Mouse (Mus musculus) testis, adult 2 months (tissue): Measurements from ENCODE around the gene Zfp366. TPM values are rescaled to one million over a fixed set of nuclear protein-coding genes. Genes with fewer than 3 reads are reported as not detected.

Experiments
- H3K27ac ChIP-seq: fragments of 200-500 bp; 2 replicates; pipeline ENCODE4 v1.5.1; 2012; ENCODE audit warnings: low read depth, low read length; ENCODE audit not compliant: control insufficient read depth, insufficient read depth
- H3K27me3 ChIP-seq: fragments of 200-500 bp; 2 replicates; pipeline ENCODE4 v1.6.1; 2012; ENCODE audit warnings: mild to moderate bottlenecking, low read length, moderate library complexity; ENCODE audit not compliant: control insufficient read depth, insufficient read depth
- H3K36me3 ChIP-seq: fragments of 200-500 bp; 2 replicates; pipeline ENCODE4 v1.6.1; 2012; ENCODE audit warnings: mild to moderate bottlenecking, low read length; ENCODE audit not compliant: control insufficient read depth, insufficient read depth
- H3K4me1 ChIP-seq: fragments of 200-500 bp; 2 replicates; pipeline ENCODE4 v1.6.1; 2012; ENCODE audit warnings: low read length; ENCODE audit not compliant: control insufficient read depth, insufficient read depth
- H3K4me3 ChIP-seq: fragments of 200-500 bp; 2 replicates; pipeline ENCODE4 v1.5.1; 2012; ENCODE audit warnings: low read depth, mild to moderate bottlenecking, low read length, moderate library complexity, mixed read lengths; ENCODE audit not compliant: control insufficient read depth
- CTCF ChIP-seq: fragments of 200-500 bp; IDR thresholded peaks from 2 replicates; pipeline ENCODE4 v1.5.1; 2012; ENCODE audit warnings: low read depth, mild to moderate bottlenecking, inconsistent platforms, low read length, moderate library complexity; ENCODE audit not compliant: control insufficient read depth, insufficient read depth, insufficient replicate concordance
- POLR2A ChIP-seq: fragments of 200-500 bp; IDR thresholded peaks from 2 replicates; pipeline ENCODE4 v1.6.1; 2012; ENCODE audit warnings: low read depth, mild to moderate bottlenecking, inconsistent platforms, low read length, moderate library complexity; ENCODE audit not compliant: control insufficient read depth
- polyA plus RNA-seq: library from polyadenylated mRNA; depleted of rRNA; stranded (reverse); fragments of >200 nt; gene quantifications from 2 replicates; pipeline ENCODE4 v1.2.3, GENCODE M21; 2012

Gene Zfp366
- polyA plus RNA-seq, 1 experiment, result 0.25 TPM

DNA sequence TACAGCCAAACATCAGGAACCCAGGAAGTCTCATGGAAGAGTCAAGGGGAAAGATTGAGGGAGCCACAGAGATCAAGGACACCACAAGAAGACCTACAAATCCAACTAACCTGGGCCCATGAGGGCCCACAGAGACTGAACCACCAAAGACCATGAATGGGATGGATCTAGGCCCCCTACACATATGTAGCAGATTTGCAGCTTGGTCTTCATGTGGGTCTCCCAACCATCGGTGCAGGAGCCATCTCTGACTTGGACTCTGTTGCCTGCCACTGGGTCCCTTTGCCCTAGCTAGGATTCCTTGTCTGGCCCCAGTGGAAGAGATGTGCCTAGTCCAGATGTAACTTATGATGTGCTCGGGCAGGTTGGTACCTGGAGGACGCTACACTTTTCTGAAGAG, 87.4 kb downstream of the Zfp366 start:
- no peaks in the 10 kb centered on the region for H3K36me3 ChIP-seq
- no peak for TF ChIP-seq POLR2A
- TF ChIP-seq CTCF, result no peak
- H3K4me1 ChIP-seq, result no peaks in the 10 kb centered on the region
- H3K27ac ChIP-seq, result no peak overlapping the region
- no peaks in the 10 kb centered on the region for H3K27me3 ChIP-seq
- H3K4me3 ChIP-seq, result no peak overlapping the region

DNA sequence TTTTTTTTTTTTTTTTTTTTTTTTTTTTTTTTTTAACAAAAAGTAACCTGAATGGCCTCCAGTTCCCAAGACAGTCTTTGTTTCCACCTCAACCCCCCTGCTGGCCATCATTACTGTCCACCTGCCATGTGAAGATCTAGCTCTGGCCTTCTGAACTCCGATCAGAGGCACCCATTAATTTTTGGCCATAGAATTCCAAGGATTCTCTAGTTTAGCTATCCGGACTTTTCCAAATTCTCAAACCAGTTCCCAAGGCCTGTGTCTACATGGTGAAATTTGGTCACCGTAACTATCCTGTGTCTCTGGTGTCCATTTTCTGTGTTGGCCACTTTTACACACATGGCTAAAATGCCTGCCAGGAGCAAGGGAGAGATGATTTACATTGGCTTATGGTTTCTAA, 92.9 kb downstream of the Zfp366 start:
- no peak overlapping the region for H3K27ac ChIP-seq
- no peaks in the 10 kb centered on the region for H3K36me3 ChIP-seq
- H3K4me1 ChIP-seq, result no peaks in the 10 kb centered on the region
- H3K27me3 ChIP-seq, result no peaks in the 10 kb centered on the region
- no peak overlapping the region for H3K4me3 ChIP-seq
- TF ChIP-seq CTCF (no peak), POLR2A (no peak)

DNA sequence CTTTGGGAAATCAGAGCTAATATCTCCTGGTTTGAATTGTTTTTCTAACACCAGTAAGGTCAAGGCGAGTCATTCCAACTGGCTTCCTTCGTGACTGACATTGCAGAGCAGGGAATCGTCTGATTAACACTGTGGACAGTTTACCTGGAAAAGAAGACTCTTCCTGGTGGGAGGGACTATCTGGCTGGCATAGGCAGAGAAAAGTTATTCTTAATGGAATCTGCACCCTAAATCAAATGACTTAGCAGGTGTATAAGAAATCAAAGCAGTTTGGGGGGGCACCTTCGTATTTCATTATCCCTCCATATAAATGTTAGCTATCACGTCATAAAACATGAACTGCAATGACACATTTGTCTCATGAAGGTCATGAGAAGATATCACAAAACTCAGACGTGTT, 93.9 kb downstream of the Zfp366 start:
- no peaks in the 10 kb centered on the region for H3K36me3 ChIP-seq
- TF ChIP-seq POLR2A, result no peak
- TF ChIP-seq CTCF, result no peak
- H3K27ac ChIP-seq, result no peak overlapping the region
- no peaks in the 10 kb centered on the region for H3K27me3 ChIP-seq
- H3K4me3 ChIP-seq, result no peak overlapping the region
- H3K4me1 ChIP-seq, result no peaks in the 10 kb centered on the region

DNA sequence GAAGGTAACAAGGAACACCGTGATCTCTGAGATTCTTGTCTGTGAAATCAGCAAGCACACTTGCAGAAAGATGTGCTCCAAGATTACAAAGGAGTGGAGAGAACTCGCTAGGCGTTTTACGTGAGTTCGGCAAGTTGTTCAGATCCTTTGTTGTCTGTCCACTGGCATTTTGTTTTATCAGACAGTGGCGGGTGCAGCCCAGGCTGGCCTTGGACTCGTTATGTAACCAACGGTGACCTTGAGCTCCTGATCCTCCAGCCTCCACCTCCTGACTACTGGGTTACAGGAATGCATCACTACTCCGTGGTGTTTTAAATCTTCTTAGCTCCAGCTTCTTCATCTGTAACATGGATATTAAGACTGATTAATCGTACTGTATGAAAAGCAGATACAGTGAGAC, 94.7 kb downstream of the Zfp366 start:
- TF ChIP-seq CTCF (no peak), POLR2A (no peak)
- no peaks in the 10 kb centered on the region for H3K27me3 ChIP-seq
- no peak overlapping the region for H3K4me3 ChIP-seq
- H3K4me1 ChIP-seq, result no peaks in the 10 kb centered on the region
- no peaks in the 10 kb centered on the region for H3K36me3 ChIP-seq
- no peak overlapping the region for H3K27ac ChIP-seq

DNA sequence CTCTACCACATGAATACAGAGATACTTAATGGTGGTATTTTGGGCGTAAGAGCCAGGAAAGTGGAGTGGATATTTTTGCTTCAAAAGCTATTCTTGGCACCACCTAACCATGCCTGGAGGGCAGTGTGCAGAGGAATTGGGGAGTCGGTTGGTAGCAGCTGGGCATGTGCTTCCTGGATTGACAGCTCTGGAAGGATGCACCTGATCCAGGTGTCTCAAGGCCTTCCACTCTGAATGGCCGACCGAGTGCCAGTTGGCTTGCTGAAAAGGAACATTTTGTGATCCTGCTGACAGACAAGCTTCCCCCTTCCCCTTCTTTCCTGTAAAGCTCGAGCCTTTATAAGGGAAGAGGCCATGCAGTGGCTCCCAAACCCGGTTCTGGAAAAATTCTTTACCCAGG, 98.3 kb downstream of the Zfp366 start:
- no peak overlapping the region for H3K27ac ChIP-seq
- TF ChIP-seq CTCF (no peak), POLR2A (no peak)
- no peak overlapping the region for H3K4me3 ChIP-seq
- no peaks in the 10 kb centered on the region for H3K36me3 ChIP-seq
- no peaks in the 10 kb centered on the region for H3K27me3 ChIP-seq
- no peaks in the 10 kb centered on the region for H3K4me1 ChIP-seq

DNA sequence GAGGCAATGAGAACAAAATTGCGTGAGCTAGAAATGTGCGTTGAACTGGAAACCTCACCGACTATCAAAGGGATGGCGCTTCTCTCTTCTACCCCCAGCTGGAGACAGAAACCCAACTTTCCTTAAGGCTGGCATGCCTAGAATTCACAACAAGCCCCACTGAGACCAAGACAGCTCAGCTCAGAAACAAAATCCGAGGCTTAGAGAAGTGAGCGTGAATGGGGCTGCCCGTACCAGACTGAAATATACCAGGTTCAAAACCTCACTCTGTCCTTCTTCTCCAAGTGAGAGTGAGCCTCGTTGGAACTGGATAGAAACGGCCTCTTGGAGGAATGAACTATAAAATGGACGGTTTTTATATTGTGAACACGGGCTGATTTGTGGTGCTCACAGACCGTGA, 99.3 kb downstream of the Zfp366 start:
- Histone ChIP-seq H3K4me3 (no peak overlapping the region), H3K27me3 (no peaks in the 10 kb centered on the region), H3K36me3 (no peaks in the 10 kb centered on the region), H3K4me1 (no peaks in the 10 kb centered on the region), H3K27ac (no peak overlapping the region)
- TF ChIP-seq CTCF, result no peak
- TF ChIP-seq POLR2A, result no peak

DNA sequence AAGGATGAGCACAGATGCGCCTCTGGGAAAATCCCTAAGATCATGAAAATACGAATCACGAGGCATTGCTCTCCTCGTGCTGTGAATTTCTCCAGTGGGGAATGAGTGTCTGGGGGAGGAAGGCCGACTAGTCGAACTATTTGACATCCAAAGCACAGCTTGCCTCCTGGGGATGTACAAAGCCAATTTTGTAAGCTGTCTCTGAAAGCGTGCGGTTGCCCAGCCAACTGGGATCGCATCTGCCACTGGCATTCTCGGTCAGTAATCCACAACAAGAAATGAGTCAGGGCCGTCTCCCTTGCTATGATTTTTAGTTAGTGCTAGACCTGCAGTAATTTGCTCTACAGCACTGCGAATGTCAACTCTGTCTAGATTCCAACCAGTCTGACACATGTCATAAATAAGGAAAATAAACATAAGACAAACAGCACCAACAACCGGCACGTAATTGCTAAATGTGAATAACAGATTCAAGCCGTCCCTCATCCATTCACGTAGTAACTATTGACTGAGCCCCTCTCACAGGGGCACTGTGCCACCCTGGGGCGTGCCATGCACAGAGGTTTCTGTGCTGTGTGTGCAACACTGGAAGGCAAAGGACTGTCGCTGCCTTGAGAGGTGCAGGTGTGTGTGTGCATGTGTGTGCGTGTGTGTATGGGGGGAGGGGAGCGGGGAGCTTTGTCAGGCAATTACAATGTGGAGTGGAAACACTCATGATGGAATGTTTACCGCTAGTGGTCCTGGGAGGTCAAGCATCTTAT, 100.0 kb downstream of the Zfp366 start:
- Histone ChIP-seq H3K4me1 (no peaks in the 10 kb centered on the region), H3K27me3 (no peaks in the 10 kb centered on the region), H3K27ac (no peak overlapping the region), H3K36me3 (no peaks in the 10 kb centered on the region), H3K4me3 (no peak overlapping the region)
- TF ChIP-seq CTCF, result no peak
- TF ChIP-seq POLR2A, result no peak
